Mouse (Mus musculus): Measurements from ENCODE around the gene Sema3f.
"Not testable (repeated sequence)": the region's sequence is repeated elsewhere in the genome, so short reads cannot be mapped to it uniquely, and the experiment has no call there.

The Sema3f gene

GRCm38 (mm10) chr9:107690391-107690790, 19.9 kb downstream of the Sema3f start:
- DNase-seq (ENCODE audit: low spot score): no peak

DNA sequence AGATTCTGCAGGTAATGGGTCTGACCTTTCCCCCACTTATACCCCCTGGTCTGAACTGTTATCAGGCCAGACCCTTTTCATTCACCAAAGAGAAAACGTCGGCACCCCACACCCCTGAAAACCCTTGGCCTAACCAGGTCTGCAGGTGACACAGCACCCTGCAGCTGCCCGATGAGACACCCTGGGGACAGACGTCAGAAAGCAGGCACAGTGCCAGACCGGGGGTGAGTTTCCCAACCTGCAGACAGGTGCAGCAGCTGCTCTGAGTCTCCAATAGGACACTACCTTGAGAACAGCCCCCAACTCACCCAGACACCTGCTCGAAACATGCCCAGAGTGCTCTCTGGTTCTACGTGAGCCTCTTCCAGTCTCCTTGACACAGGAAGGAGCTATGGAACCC, 21.3 kb downstream of the Sema3f start:
- DNase-seq (ENCODE audit: low spot score): no peak

DNA sequence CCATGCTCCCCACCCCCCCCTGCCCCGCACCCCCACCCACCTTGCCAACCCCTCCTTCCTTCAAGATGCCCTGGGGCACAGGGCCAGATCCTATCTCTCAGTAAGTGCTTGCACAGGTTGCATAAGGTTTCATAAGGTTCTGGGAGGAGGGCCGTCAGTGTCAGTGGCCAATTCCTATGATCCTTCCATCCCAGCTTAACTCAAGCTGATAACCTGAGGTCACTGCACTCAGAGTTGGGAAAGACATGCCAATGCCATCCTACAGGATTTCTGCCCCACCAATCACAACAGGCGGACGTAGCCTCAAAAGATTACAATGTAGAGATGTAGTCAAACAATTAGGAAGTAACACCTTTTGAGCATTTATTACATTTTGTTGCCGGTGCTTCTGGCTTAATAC, 21.9 kb downstream of the Sema3f start:
- DNase-seq (ENCODE audit: low spot score): no peak

GRCm38 (mm10) chr9:107685231-107685981, 24.9 kb downstream of the Sema3f start:
- DNase-seq (ENCODE audit: low spot score): no peak

GRCm38 (mm10) chr9:107682405-107682804, 27.9 kb downstream of the Sema3f start:
- no peak for DNase-seq (ENCODE audit: low spot score)

GRCm38 (mm10) chr9:107679501-107679900, 30.8 kb downstream of the Sema3f start, which contains the start of gene Gnat1:
TSS of gene Gnat1 (minus strand) at chr9:107679712.
- no peak for DNase-seq (ENCODE audit: low spot score)

GRCm38 (mm10) chr9:107678861-107679260, 31.4 kb downstream of the Sema3f start:
- DNase-seq (ENCODE audit: low spot score): no peak

DNA sequence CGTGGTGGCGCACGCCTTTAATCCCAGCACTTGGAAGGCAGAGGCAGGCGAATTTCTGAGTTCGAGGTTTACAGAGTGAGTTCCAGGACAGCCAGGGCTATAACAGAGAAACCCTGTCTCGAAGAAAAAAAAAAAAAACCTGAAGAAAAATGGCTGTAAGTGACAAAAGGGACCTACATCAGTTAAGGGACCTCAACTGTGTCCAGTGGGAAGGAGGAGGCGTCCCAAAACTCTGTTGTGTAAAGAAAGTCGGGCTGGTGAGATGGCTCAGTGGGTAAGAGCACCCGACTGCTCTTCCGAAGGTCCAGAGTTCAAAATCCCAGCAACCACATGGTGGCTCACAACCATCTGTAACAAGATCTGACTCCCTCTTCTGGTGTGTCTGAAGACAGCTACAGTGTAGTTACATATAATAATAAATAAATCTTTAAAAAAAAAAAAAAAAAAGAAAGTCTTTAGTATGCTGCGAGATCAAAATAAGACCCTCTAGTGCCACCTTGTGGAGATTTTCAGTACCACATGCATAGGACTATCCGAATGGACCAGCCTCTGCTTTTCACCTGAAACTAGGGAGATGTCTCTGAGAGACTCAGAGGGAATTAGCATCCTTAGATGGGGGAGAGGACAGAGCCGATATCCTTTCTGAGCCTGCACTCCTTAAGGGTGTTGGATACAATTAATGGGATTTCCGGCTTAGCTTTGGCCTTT, 32.3 kb downstream of the Sema3f start:
- DNase-seq (ENCODE audit: low spot score): not testable (repeated sequence)

DNA sequence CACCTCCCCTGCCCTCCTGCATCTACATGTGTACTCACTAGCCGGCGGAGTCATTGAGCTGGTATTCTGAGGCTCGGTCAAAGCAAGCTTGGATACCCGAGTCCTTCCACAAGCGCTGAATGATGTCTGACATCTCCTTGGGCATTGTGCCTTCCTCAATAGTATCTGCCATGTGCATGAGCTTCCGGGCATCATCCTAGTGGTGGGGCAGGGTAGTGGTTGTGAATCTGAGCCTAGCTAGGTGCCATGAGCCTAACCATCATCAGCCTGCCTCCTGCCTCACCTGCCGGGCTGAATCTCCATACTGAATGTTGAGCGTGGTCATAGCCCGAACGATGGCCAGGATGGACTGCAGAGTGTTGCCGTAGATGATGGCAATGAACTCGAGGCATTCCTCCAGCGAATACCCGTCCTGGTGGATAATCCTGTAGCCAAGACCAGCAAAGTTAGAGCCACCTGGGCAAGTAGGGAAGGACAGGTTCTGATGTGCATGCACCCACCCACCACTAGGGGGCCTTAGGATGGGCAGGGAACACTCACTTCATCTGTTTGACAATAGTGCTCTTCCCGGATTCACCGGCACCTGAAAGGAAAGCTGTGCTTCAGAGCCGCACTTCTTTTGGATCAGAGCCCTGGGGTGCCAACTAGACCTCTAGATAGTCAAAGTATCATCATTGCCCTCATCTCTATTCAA, 33.0 kb downstream of the Sema3f start:
- DNase-seq (ENCODE audit: low spot score): no peak

DNA sequence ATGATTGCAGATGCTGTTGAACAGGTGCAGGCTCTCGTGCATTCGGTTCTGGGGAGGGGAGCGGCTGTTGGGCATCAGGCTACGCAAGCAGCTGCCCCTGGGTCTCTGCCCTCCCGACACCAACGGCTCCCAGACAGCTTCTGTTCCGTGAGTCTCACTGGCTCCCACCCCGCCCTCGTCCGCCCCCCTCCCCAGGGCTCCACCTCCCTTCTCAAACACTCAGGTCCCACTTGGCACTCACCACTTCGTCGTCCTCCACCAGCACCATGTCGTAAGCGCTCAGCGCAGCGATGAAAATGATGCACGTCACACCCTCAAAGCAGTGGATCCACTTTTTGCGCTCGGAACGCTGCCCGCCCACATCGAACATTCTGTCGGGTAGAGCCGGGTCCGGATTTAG, 34.0 kb downstream of the Sema3f start:
- DNase-seq (ENCODE audit: low spot score): no peak

- peak; percentile 32 for DNase-seq (ENCODE audit: low spot score)
Measured at GRCm38 (mm10) chr9:107675671-107676301, 34.5 kb downstream of the Sema3f start.

DNA sequence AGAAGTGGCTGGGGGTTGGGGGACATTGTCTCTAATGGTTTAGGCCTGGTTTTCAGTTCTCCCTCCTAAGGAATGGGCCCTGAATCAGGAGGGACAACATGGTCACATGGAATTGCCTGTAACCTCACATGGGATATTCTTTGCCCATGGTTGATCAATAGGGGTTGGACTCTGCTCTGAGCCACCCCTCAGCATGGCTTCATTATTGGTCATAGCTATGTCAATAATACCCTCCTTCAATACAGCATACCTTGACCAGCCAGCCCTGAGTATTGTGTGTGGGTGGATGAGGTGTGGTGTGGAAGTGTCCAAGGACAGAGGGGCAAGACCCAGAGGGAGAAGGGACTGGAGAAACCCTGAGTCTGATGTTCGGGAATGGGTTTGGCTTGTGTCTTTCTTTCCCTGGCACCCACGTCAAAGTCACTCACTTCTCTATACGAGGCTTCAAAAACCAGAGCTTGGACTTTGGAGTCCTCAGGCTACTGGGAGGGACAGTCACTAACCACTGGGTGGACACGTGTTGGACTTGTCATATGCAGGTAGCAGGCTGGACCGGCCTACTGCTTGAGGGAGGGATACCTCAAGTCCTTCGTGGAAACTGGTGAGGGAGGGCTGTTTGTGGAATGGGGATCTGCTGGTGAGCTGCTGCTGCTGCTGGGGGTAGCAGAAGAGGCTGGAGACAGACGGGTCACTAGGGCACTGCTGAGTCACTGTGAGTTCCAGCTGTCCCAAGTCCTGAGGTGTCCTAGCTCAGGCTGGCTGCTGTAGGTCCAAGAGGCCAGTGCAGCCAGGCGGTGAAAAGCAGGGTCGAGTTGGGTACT, 35.5 kb downstream of the Sema3f start:
- no peak for DNase-seq (ENCODE audit: low spot score)

DNA sequence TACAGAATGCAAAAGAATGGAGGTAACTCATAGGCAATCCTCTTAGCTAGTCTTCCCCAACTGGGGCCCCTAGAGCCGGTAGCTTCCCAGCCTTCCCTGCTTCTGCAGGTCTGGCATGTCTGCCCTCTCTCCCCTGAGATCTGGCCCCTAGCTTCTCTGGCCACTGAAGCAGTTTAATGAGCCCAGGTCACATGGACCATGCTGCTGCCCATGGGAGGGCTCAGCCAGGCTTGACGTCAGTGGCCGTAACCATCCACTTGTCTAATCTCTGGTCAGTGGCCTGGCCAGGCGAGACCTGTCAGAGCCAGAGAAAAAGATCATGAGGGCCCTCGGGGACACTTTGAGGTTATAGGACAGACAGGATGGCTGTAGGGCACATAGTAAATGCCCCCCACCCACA, 40.0 kb downstream of the Sema3f start:
- no peak for DNase-seq (ENCODE audit: low spot score)

- no peak for DNase-seq (ENCODE audit: low spot score)
Measured at GRCm38 (mm10) chr9:107669480-107669945, 40.8 kb downstream of the Sema3f start, which contains the start of gene Slc38a3. TSS of gene Slc38a3 (minus strand) at chr9:107669530.

- DNase-seq (ENCODE audit: low spot score): no peak
Measured at GRCm38 (mm10) chr9:107668916-107669315, 41.4 kb downstream of the Sema3f start.

- no peak for DNase-seq (ENCODE audit: low spot score)
Measured at GRCm38 (mm10) chr9:107668011-107668410, 42.3 kb downstream of the Sema3f start.

GRCm38 (mm10) chr9:107667219-107667618, 43.1 kb downstream of the Sema3f start:
- peak; percentile 63 for DNase-seq (ENCODE audit: low spot score)

- no peak for DNase-seq (ENCODE audit: low spot score)
Measured at GRCm38 (mm10) chr9:107666751-107667205, 43.5 kb downstream of the Sema3f start.

GRCm38 (mm10) chr9:107665308-107665707, 45.0 kb downstream of the Sema3f start:
- DNase-seq (ENCODE audit: low spot score): no peak

GRCm38 (mm10) chr9:107663525-107663924, 46.8 kb downstream of the Sema3f start:
- no peak for DNase-seq (ENCODE audit: low spot score)

GRCm38 (mm10) chr9:107662342-107662741, 47.9 kb downstream of the Sema3f start:
- DNase-seq (ENCODE audit: low spot score): no peak

Measured in ovary, adult 18-20 months (tissue).